Mouse (Mus musculus) CD4-positive helper T cell, adult 2 months (primary cell): Measurements from ENCODE around the gene Ano10.

Source experiments
- DNase-seq: peaks from one replicate; pipeline ENCODE4 v3.0.0-alpha.2; 2012; ENCODE audit warnings: low read depth, missing footprints, low spot score

Gene Ano10

DNA sequence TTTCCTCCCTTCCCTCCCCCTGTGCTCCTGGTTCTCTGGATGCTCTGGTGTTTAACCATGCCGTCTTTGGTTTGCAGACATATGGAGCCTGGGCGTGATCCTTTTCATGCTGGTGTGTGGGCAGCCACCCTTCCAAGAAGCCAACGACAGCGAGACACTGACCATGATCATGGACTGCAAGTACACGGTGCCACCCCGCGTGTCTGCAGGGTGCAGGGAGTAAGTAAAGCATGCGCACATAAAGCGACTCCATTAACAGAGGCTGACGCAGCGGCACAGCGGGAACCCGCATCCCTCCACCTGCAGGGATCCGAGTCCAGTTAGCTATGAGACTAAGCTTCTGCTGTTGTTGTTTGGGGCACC is 137.2 kb downstream of the Ano10 start:
- DNase-seq, result no peak

DNA sequence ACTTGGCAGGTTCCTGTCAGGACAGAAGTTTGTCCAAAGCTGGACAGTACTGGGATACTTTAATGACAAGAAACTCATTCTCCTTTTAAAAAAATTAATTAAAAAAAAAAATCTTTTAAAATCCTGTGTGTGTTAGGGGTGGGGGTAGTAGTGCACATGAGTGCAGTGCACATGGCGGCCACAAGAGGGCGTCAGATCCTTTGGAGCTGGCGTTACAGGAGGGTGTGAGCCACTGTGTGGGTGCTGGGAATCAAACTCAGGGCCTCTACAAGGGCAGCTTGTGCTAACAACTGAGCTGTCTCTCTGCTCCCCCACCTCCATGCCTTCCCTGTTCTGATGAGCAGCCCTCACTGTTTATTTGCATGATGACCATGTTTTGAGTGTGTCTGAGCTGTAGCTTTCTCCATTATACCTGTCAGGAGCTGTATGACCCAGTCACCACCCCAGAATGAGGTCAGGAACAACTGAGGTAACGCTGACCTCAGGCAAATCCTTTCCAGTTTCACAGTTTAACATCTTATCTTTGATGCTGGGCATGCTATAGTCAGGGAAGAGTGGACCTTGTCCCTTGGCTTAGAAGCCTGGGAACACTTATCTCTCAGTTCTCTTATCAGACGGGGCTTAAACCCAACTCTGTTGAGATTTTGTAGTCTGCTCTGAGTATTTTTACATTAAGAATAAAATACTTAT is 137.7 kb downstream of the Ano10 start:
- DNase-seq, result peak; percentile 16

DNA sequence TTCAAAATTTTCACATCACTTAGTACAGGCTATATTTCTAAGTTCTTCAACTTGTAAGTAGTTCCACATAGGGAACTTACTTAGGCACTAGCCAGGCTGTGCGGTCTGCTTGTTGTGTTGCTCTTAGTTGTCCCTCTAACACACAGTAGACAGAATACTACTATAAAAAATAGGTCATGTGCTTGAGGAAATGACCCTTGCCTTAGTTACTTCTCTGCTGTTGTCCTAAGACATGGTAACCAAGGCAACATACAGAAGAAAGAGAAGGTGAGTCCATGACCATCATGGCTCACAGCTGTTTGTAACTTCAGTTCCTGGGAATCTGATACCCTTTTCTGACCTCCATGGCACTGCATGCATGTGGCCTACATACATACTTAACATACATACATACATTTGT is 139.0 kb downstream of the Ano10 start:
- DNase-seq, result no peak

DNA sequence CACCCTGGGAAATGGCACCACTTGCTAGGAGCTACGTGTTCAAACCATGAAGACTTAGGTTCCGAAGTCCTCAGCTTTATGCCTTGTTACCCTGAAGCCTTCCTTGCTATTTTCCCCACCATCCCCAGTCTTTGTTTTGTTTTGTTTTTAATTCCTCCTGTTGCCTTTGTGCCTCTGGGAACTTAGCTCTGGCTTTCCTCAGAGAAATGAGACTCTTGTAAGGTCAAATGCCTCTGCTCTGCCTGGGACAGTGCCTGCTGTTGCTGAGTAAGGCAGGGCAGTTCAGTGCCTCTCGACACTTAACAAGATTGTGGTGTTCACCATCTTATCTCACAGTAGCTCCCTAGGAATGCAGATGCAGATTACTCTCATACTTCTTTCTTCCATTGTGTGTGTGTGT is 140.8 kb downstream of the Ano10 start:
- DNase-seq, result no peak

DNA sequence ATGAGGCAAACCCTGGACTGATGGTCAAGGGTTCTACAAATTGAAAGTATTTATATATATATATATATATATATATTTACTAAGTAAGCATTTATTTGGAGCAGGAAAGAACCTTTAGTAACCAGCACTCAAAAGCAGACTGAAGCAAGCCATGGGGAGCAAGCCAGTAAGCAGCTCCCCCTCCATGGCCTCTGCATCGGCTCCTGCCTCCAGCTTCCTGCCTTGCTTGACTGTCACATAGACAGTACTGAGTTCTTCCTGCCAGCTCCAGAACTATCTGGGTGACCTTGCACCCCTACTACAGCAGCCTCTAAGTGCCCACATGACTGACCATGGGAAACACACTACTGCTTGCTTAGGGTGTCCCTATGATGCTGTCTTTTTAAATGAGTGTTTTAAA is 141.7 kb downstream of the Ano10 start:
- DNase-seq, result no peak

DNA sequence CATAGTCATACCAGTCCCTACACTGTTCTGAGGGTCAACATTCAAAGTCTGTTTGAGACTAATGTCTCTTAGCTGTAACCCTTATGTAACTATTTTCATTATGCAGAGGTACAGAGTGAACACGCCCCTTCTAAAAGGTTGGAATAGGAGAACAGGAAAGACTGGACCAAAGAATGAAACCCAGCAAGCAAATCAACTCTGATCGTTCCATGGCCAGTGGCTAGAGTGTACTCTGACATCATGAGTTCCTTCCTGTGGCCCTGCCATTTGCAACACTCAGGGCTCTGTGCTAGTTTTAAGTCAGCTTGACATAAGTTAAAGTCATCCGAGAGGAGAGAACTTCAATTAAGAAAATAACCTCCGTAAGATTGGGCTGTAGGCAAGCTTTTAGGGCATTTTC is 142.2 kb downstream of the Ano10 start:
- DNase-seq, result no peak

DNA sequence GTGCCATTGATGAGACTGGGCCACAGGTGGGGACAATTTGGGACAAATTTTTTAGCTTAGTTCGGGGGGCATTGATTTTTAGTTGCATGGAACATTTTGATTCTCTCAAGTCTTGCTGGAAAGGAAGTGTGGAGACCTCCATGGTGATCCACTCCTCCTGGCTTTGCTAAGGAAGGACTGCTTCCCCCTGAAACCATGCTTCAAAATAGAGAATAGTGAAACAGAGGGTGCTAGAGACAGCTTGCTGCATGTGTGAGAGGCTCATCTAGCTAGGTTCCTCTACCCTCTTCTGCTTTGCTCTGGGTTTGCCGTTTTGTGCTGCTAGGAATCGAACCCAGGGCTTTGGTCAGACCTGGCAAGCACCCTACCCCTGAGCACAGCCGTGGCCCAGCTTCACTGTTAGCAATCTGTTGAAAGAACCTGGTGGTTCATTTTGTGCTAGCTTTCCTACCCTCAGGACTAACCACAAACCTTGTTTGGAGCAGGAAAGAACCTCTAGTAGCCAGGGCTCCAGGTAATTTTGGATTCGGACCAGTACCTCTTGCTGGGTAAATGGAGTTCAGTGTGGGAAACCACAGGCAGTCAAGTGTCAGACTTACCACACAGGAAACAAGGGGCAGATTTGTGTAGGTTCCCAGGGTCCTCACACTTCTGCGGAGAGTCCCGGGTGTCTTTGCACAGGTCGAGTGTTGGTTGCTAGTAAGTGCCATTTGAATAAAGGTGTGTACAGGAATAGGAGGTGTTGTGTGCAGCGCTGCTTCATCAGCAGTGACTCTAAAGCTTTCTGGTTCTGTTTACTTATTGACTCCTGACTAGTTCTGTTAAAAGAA is 144.0 kb downstream of the Ano10 start:
- peak; percentile 61 for DNase-seq

DNA sequence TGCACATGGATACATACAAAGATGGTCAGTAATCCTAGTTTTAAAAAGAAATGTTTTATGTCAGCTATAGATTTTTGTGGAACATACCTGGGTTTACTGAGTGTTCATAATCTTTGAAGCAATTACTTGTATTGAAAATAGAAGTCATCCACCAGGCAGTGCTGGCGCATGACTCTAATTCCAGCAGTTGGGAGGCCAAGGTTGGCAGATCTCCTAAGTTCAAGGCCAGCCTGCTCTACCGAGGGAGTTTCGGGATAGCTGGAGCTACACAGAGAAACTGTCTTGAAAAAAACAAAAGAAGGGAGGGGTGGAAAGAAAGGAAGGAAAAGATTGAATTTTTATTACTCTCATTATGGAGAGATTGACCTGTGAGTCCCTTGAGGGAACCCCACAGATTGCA is 145.9 kb downstream of the Ano10 start:
- DNase-seq, result no peak

DNA sequence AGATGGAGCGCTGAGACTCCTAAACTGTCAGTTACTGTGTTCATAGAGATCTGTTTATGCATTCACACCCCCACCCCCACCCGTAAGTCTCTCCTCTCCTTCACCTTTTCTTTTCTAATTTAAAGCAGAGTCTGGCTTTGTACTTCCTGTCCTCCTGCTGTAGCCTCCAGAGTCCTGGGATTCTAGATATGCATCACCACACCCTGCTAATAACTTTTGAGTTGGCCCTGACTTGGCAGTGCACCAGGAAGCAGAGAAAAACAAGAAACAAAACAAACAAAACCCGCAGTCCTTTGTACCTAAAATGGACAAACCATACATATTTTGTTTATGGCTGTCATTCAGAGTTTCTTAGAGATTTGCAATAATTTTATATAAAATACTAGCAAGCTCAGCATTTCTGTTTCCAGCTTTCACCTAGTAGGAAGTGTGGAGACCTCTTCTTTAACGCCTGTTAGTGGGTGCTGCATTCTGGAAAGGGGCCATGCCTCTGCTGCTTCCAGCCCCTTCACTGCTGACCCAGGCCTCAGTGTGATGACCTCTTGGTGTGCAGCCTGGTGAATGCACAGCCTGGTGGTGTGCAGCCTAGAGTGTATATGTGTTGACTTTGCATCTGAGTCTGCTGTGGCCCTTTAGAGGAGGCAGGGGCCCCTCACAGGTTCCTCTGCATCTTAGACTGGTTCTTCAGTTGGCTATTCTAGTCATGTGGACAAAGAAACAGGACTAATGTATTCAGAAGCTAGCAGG is 147.9 kb downstream of the Ano10 start:
- no peak for DNase-seq

DNA sequence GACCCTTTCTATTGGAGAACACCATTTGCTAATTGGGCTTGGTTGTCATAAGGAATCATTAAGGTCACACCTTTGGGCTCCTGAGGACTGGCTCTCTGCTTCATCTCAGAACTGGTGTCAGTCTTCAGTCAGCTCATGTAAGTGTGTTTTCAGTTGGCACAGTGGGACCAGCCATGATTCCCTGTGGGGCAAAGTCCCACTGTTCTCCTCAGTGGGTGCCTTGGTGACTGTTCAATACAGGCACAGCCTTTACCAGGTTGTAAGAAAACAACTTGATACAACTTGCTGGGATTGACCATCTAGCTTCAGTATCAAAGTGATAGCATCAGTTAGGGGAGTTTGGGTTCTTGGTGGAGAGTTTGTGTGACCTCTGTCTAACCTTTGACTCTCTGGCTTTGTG is 148.5 kb downstream of the Ano10 start:
- DNase-seq, result no peak

DNA sequence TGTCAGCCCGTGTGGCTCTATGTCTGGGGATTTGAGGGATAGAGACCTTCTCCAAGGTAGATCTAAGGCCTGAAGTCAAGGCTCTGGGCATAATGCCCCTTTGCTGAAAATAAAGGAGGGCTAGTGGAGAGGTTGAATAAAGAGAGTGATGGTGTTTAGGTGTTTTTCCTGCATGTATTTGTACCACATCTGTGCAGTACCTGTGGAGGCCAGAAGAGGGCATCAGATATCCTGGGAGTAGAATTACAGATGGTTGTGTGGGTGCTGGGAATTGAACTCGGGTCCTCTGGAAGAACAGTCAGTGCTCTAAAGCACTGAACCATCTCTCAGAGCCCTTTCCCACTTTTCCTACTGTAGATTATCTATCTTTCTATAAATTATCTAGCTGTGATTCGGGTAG is 149.4 kb downstream of the Ano10 start:
- no peak for DNase-seq

DNA sequence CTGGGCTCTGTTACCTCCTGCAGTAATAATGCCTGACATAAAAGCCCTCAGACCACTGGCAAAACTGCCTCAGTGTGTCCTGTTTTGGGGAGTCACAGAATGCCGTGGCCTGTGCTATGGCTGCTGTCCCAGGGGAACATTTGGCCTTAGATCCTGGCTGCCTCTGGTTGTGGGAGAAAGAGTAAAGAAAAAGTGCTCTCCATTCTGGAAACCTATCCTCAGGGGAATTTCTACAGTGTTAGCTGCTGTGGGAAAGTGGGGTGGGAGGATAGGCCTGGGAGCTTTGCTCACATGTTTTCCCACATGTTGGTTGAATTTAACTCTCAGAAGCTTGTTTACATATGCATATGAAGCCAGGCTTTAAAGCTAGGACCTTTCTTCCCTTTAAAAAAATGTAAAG is 151.0 kb downstream of the Ano10 start:
- DNase-seq, result no peak

DNA sequence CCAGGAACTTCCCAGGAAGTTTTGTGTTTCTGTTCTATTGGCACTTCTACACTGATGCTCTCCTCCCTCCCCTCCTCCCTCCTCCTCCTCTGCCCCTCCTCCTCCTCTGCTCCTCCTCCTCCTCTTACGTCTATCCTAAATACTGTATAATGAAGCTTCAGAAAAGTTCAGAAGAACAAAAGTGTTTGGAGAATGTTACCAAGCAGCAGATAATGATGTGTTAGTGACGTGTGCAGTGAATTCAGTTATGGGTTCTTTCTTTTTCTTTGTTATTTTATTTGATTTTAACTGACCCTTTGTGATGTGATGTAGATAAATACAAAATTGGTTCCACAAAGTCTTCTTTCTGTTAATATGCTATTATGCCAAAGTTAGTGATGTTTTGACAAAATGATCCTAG is 155.0 kb downstream of the Ano10 start:
- DNase-seq, result no peak

DNA sequence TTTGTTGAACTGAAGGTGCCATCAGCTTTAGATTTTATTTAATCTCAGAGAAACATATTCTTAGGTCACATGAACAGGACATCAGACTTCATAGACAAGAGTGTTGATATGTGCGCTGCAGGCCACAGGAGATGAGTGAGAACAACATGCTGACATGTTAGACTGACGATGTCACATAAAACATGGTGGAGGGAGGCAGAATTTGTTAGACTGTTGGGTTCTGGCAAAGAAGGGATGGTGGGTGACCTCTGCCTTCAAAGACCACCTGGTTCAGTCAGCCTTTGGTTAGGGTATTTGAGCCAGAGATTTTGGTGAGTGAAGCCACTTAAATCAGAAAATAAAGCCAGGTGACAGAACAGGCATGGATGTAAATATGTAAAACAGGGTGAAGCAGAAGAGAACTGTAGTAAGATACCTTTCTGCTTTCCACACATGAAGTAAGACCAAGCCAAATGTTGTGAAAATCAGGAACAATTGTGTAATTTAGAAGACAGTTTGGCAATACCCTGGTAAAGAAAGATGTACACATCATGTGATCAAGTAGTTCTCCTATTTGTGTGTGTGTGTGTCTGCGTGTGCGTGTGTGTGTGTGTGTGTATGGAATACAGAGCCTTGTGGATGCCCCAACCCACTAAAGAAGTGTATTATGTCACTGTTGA is 155.7 kb downstream of the Ano10 start:
- no peak for DNase-seq

DNA sequence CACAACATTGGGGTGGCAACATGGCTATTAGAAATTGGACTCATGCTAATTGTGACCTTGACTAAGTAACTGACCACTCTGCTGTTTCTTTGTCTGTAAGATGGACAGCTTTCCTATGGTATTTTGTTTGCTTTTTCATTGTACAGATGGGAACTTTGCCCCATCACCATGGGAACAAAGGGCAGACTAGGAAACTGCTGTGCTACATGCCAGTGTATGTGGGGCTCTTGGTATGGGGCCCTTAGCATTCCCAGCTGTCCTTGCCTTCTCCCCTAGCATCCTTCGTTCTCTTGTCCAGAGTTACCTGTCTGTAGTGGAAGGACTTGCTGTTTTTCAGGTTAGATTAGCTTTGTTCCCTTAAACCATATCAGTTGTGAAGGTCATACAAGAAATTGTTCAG is 156.3 kb downstream of the Ano10 start:
- DNase-seq, result no peak

DNA sequence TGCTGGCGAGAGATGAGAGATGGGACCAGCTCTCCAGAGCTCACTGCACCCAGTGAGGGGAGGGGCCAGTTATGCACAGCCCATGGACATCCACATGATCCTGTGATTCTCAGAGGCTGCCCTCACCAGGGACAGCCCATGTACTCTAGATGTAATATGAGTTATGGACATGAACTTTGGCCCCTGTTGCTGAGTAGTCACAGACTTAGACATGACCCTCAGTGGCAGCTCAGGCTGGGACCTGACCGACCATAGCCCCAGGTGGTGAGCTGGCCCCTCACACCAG is 158.4 kb downstream of the Ano10 start:
- no peak for DNase-seq

DNA sequence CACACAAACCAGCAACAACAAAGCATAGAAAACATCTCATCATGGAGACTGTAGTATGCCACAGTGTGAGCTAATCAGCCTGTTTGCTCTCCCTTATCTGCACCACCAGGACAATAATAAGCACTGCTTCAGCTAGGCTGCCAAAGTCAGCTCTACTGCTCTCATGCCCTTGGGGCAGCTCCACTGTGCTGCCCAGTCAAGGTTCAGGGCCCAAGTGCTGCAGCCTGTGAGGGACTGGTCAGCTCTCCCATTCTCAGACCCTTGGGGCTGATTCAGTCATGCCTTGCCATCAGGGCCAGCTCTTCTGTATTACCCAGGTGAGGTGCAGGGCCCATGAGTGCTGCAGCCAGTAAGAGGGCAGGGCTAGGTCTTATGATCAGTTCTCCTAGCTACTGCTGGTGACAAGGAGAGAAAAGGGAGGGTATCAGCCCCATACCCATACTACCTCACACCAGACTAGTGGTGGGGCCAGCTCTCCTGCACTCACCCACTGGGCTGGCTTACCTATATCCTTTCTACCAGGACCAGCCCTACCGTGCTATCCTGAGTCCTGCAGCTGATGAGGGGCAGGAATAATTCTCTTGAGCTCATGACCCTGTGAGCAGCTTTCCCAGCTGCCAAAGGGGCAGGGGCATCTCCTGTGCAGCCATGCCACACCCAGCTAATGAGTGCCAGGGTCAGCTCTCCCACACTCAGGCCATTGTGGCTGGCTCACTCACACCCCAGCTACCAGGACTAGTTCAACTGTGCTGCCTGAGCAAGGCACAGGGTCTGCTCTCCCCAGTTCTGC is 158.9 kb downstream of the Ano10 start:
- DNase-seq, result no peak

DNA sequence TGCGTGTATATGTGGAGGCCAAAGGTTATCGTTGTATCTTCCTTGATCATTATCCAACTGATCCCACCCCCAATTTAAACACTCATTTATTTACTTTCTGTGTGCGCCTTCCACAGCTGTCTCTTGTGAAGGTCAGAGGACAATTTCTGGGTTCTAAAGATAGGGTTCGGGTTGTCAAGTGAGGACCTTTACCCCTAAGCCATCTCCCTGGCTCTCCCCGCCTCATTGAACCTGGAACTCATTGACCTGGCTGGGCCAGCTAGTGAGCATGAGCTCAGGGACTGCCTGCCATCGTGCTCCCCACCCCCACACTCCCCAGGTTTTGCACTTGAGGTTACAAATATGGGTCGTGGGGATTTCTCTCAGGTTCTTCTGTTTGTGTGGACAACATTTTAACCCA is 162.1 kb downstream of the Ano10 start:
- no peak for DNase-seq

DNA sequence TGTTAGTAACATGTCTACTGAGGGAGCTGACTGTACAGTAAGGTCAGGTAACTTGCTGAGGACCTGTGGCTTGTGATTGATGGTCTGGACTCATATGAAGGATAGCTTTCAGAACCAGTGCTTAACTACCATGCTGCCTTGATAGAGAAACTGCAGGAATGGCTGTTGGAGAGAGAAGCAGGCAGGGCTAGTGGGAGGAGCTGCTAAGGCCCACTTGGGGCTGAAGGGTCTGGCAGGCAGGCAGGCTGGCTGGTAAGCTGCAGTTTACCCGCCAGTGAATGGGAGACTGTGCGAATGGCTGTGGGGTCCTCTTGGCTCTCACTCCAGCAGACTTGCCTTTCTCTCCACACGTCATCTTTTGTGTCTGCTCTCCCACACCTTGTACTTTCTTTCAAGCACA is 163.6 kb downstream of the Ano10 start:
- no peak for DNase-seq

DNA sequence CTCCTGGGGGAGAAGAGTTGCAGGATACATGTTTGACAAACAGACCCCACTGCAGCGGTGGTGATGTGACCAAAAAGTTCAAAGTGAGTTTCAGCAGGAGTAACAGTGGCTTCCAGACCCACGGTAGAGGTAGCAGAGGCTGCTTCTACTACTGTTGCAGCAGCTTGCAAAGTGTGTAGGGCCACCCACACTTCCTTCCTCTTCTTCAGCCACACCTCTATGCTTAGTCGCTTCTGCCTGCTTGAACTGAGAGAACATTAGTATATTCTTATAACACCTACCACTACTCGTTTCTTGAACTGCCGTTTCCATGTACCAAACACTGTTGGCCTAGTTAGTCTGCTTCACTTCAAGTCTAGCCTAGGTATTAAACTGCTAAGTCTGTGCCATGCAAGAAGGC is 165.5 kb downstream of the Ano10 start:
- DNase-seq, result peak; percentile 66

DNA sequence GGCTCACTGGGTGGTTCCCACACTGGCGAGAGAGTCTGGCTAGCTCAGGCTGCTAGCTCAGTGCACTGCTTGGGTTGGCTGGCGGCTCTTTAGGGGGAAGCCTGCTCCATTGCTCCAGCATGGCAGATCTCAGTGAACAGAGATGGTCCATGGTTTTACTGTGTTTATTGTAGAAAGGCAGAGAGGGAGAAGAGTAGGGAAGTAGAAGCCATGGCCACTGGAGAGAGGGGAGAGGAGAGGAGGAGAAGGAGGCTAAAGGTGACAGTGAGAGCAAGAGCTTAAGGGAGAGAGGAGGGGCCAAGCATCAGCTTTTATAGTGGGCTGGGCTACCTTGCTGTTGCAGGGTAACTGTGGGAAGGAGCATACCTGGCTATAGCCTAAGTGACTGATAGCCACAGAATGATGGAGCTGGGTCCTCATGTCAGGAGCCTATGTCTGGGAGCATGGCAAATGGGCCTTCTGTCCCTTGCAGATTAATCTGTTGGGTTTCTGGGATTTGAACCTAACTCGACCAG is 166.9 kb downstream of the Ano10 start:
- DNase-seq, result no peak
